Mouse (Mus musculus) lung, embryonic 14.5 days (tissue): ENCODE data around the gene Gm37240. TPM values are rescaled to one million over a fixed set of nuclear protein-coding genes. Genes with fewer than 3 reads are reported as not detected.

Source experiments
- ATAC-seq: fragments of 200-750 bp; cut with Nextera tagmentation; 2 replicates; pipeline ENCODE4 v1.8.0; 2017; ENCODE audit warnings: mild to moderate bottlenecking, moderate TSS enrichment, moderate library complexity; ENCODE audit not compliant: insufficient read depth
- DNase-seq: peaks from one replicate; pipeline ENCODE4 v3.0.0-alpha.2; 2015
- H3K27ac ChIP-seq: fragments of 300-500 bp; sonication (generic); 2 replicates; pipeline ENCODE4 v1.5.1; 2014; ENCODE audit warnings: low read depth, mild to moderate bottlenecking, moderate library complexity
- H3K27me3 ChIP-seq: fragments of 300-500 bp; sonication (generic); 2 replicates; pipeline ENCODE4 v1.6.1; 2014; ENCODE audit warnings: low read length, control low read depth; ENCODE audit not compliant: insufficient read depth
- H3K36me3 ChIP-seq: fragments of 300-500 bp; sonication (generic); 2 replicates; pipeline ENCODE4 v1.6.1; 2014; ENCODE audit warnings: control low read depth; ENCODE audit not compliant: insufficient read depth
- H3K4me1 ChIP-seq: fragments of 300-500 bp; sonication (generic); 2 replicates; pipeline ENCODE4 v1.6.1; 2014; ENCODE audit warnings: antibody characterized with exemption, control low read depth; ENCODE audit not compliant: insufficient read depth
- H3K4me2 ChIP-seq: fragments of 300-500 bp; sonication (generic); 2 replicates; pipeline ENCODE4 v1.6.1; 2014; ENCODE audit warnings: mild to moderate bottlenecking
- H3K4me3 ChIP-seq: fragments of 300-500 bp; sonication (generic); 2 replicates; pipeline ENCODE4 v1.5.1; 2014; ENCODE audit warnings: low read depth, low read length
- H3K9ac ChIP-seq: fragments of 300-500 bp; sonication (generic); 2 replicates; pipeline ENCODE4 v1.6.1; 2014
- H3K9me3 ChIP-seq: fragments of 300-500 bp; sonication (generic); 2 replicates; pipeline ENCODE4 v1.6.1; 2016; ENCODE audit warnings: low read depth, low read length, control low read depth
- CTCF ChIP-seq: IDR thresholded peaks from 2 replicates; pipeline ENCODE4 v1.5.1; 2016; ENCODE audit warnings: antibody characterized with exemption, low read depth
- WGBS: fragments of 180-500 bp; shearing (Covaris S2); extraction: QIAGEN DNeasy Blood & Tissue Kit; methylation state at CpG from one replicate; pipeline ENCODE4 v1.1.7; 2014; 5-methylcytosine and 5-hydroxymethylcytosine counted together
- polyA plus RNA-seq: library from polyadenylated mRNA; unstranded; fragments of >200 nt; fragmentation: Nextera tagmentation; extraction: Ambion mirVana; gene quantifications from 2 replicates; pipeline ENCODE4 v1.2.1, GENCODE M21; 2014

Gm37240 gene
- polyA plus RNA-seq, 1 experiment from 2014 or later = 4.5 TPM

GRCm38 (mm10) chr3:85455453-85455852 lies 431.9 kb downstream of the Gm37240 start:
- H3K4me3 ChIP-seq = no peak overlapping the region
- ATAC-seq (no peak), DNase-seq (no peak)
- H3K27me3 ChIP-seq = no peaks in the 10 kb centered on the region
- no peaks in the 10 kb centered on the region for H3K36me3 ChIP-seq
- no peaks in the 10 kb centered on the region for H3K4me1 ChIP-seq
- H3K4me2 ChIP-seq = no peak overlapping the region
- WGBS = 65% methylated on average over 3 of the region's 3 CpGs
- TF ChIP-seq CTCF = no peak
- H3K9me3 ChIP-seq = no peaks in the 10 kb centered on the region
- no peak overlapping the region for H3K9ac ChIP-seq
- no peak overlapping the region for H3K27ac ChIP-seq

GRCm38 (mm10) chr3:85454001-85454400 lies 433.3 kb downstream of the Gm37240 start:
- DNase-seq = no peak
- H3K27ac ChIP-seq = no peak overlapping the region
- TF ChIP-seq CTCF = no peak
- no peaks in the 10 kb centered on the region for H3K36me3 ChIP-seq
- no peak overlapping the region for H3K4me3 ChIP-seq
- 68% methylated on average over 6 of the region's 6 CpGs for WGBS
- H3K27me3 ChIP-seq = no peaks in the 10 kb centered on the region
- H3K4me1 ChIP-seq = no peaks in the 10 kb centered on the region
- no peaks in the 10 kb centered on the region for H3K9me3 ChIP-seq
- no peak overlapping the region for H3K9ac ChIP-seq
- no peak overlapping the region for H3K4me2 ChIP-seq
- no peak for ATAC-seq

GRCm38 (mm10) chr3:85449461-85449860 lies 437.9 kb downstream of the Gm37240 start:
- no peak for TF ChIP-seq CTCF
- no peak for ATAC-seq
- H3K4me3 ChIP-seq = no peak overlapping the region
- 79% methylated on average over 4 of the region's 4 CpGs for WGBS
- H3K9me3 ChIP-seq = no peaks in the 10 kb centered on the region
- no peaks in the 10 kb centered on the region for H3K36me3 ChIP-seq
- H3K27ac ChIP-seq = no peak overlapping the region
- H3K4me2 ChIP-seq = no peak overlapping the region
- H3K27me3 ChIP-seq = no peaks in the 10 kb centered on the region
- H3K4me1 ChIP-seq = no peaks in the 10 kb centered on the region
- no peak for DNase-seq
- no peak overlapping the region for H3K9ac ChIP-seq

- WGBS = 80% methylated on average over 5 of the region's 5 CpGs
- Histone ChIP-seq H3K9ac (no peak overlapping the region), H3K27me3 (no peaks in the 10 kb centered on the region), H3K4me1 (no peaks in the 10 kb centered on the region), H3K27ac (no peak overlapping the region), H3K4me2 (no peak overlapping the region), H3K9me3 (no peaks in the 10 kb centered on the region), H3K36me3 (no peaks in the 10 kb centered on the region), H3K4me3 (no peak overlapping the region)
- TF ChIP-seq CTCF = no peak
- no peak for ATAC-seq
- DNase-seq = no peak
These were observed 444.5 kb downstream of the Gm37240 start for GRCm38 (mm10) chr3:85442781-85443180.

GRCm38 (mm10) chr3:85442261-85442660 lies 445.1 kb downstream of the Gm37240 start:
- no peak overlapping the region for H3K27ac ChIP-seq
- no peak for TF ChIP-seq CTCF
- WGBS = 91% methylated on average over 8 of the region's 8 CpGs
- H3K4me1 ChIP-seq = no peaks in the 10 kb centered on the region
- H3K4me3 ChIP-seq = no peak overlapping the region
- H3K4me2 ChIP-seq = no peak overlapping the region
- H3K36me3 ChIP-seq = no peaks in the 10 kb centered on the region
- H3K9me3 ChIP-seq = no peaks in the 10 kb centered on the region
- no peaks in the 10 kb centered on the region for H3K27me3 ChIP-seq
- ATAC-seq = no peak
- no peak for DNase-seq
- no peak overlapping the region for H3K9ac ChIP-seq

- Histone ChIP-seq H3K4me1 (no peaks in the 10 kb centered on the region), H3K36me3 (no peaks in the 10 kb centered on the region), H3K9me3 (no peaks in the 10 kb centered on the region), H3K4me2 (no peak overlapping the region), H3K4me3 (no peak overlapping the region), H3K27ac (no peak overlapping the region), H3K27me3 (no peaks in the 10 kb centered on the region), H3K9ac (no peak overlapping the region)
- no peak for TF ChIP-seq CTCF
- ATAC-seq (no peak), DNase-seq (no peak)
- 39% methylated on average over 4 of the region's 4 CpGs for WGBS
These were observed 451.9 kb downstream of the Gm37240 start for GRCm38 (mm10) chr3:85435406-85435805.

- Histone ChIP-seq H3K36me3 (no peaks in the 10 kb centered on the region), H3K4me2 (no peak overlapping the region), H3K4me1 (no peaks in the 10 kb centered on the region), H3K9me3 (no peaks in the 10 kb centered on the region), H3K4me3 (no peak overlapping the region), H3K27me3 (no peaks in the 10 kb centered on the region), H3K9ac (no peak overlapping the region), H3K27ac (no peak overlapping the region)
- no peak for TF ChIP-seq CTCF
- no peak for DNase-seq
- no peak for ATAC-seq
- 89% methylated on average over 4 of the region's 4 CpGs for WGBS
These were observed 456.1 kb downstream of the Gm37240 start for GRCm38 (mm10) chr3:85431208-85431607.
